Mouse (Mus musculus): ENCODE data around the gene Srbd1. TPM values are rescaled to one million over a fixed set of nuclear protein-coding genes. Genes with fewer than 3 reads are reported as not detected.
A peak's percentile ranks its signal among the peaks of the same experiment; 100 is the strongest.

Srbd1 gene
- total and polyA plus RNA-seq, 2 experiments from 2014 or later: 8.3 to 13.2 TPM

DNA sequence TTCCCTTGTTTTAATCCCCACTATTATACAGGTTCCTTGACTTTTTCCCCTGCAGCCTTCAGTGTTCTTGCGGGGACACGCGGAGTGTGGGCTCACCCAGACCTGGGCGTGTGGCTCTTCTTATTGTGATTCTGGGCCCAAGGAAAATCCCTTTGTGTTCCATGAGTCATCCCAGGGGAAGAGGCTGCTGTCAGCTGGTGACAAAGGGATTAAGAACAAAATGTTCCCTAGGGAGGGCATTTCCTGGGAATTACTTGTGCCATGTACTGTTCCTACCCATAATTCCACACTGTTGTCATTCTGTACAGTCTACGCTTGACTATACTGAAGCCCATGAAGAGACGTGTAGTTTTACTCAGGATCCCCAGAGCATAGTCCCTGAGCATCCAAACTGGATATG is 12.0 kb upstream of the Srbd1 start:
- Histone ChIP-seq H3K4me1 (ENCODE audit: insufficient read depth, low read length) (no peaks in the 10 kb centered on the region), H3K27me3 (ENCODE audit: insufficient read depth, low read length) (no peaks in the 10 kb centered on the region), H3K36me3 (ENCODE audit: insufficient read depth, low read length) (no peaks in the 10 kb centered on the region), H3K27ac (ENCODE audit: low read depth, low read length) (no peak overlapping the region), H3K4me3 (ENCODE audit: low read depth, low read length) (no peak overlapping the region), H3K9ac (replicated peaks; ENCODE audit: low read length, poor library complexity, severe bottlenecking) (no peak overlapping the region), H3K4me2 (ENCODE audit: low read depth, low read length, poor library complexity, severe bottlenecking) (no peak overlapping the region), H3K9me3 (ENCODE audit: low read length) (no peaks in the 10 kb centered on the region)
- no peak for TF ChIP-seq CTCF (IDR thresholded peaks at IDR 0.05)
- 55% methylated on average over 6 of the region's 6 CpGs for WGBS
- DNase-seq (ENCODE audit: low spot score) (no peak), ATAC-seq (ENCODE audit: low FRiP score) (no peak)

DNA sequence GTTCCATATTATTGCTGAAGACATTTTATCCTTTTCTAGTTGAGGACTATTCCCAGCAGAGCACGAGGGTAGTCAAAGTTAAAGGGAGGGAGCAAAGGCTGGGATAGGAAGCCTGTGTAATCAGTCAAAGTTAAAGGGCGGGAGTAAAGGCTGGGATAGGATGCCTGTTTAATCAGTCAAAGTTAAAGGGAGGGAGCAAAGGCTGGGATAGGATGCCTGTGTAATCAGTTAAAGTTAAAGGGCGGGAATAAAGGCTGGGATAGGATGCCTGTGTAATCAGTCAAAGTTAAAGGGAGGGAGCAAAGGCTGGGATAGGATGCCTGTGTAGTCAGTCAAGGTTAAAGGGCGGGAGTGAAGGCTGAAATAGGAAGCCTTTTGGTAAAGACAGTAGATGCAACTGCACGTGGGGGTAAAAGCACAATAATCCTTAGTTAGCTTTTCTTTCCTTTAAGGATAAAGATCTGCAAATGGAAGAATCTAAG is 5.9 kb upstream of the Srbd1 start:
- ATAC-seq (ENCODE audit: low FRiP score): peak; percentile 95
- H3K36me3 ChIP-seq (ENCODE audit: insufficient read depth, low read length): no peaks in the 10 kb centered on the region
- H3K4me1 ChIP-seq (ENCODE audit: insufficient read depth, low read length): no peaks in the 10 kb centered on the region
- no peaks in the 10 kb centered on the region for H3K27me3 ChIP-seq (ENCODE audit: insufficient read depth, low read length)
- no peak overlapping the region for H3K4me2 ChIP-seq (ENCODE audit: low read depth, low read length, poor library complexity, severe bottlenecking)
- peak; percentile 95 for DNase-seq (ENCODE audit: low spot score)
- H3K4me3 ChIP-seq (ENCODE audit: low read depth, low read length): no peak overlapping the region
- H3K9ac ChIP-seq (replicated peaks; ENCODE audit: low read length, poor library complexity, severe bottlenecking): no peak overlapping the region
- no peak for TF ChIP-seq CTCF (IDR thresholded peaks at IDR 0.05)
- 14% methylated on average over 5 of the region's 5 CpGs for WGBS
- H3K9me3 ChIP-seq (ENCODE audit: low read length): no peaks in the 10 kb centered on the region
- H3K27ac ChIP-seq (ENCODE audit: low read depth, low read length): no peak overlapping the region

DNA sequence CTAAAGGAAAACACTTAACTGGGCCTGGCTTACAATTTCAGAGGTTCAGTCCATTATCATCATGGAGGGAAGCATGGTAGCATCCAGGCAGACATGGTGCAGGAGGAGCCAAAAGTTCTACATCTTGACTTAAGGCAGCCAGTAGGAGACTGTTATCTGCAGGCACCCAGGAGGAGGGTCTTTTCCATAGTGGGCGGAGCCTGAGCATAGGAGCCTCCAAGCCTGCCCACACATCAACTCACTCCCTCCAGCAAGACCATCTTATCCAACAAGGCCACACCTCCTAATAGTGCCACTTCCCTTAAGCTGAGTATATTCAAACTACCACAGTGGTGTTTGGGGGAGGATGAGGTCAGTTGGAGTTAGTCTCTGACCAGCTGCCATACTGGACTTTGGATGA is 4.8 kb upstream of the Srbd1 start:
- H3K9ac ChIP-seq (replicated peaks; ENCODE audit: low read length, poor library complexity, severe bottlenecking): no peak overlapping the region
- ATAC-seq (ENCODE audit: low FRiP score): no peak

DNA sequence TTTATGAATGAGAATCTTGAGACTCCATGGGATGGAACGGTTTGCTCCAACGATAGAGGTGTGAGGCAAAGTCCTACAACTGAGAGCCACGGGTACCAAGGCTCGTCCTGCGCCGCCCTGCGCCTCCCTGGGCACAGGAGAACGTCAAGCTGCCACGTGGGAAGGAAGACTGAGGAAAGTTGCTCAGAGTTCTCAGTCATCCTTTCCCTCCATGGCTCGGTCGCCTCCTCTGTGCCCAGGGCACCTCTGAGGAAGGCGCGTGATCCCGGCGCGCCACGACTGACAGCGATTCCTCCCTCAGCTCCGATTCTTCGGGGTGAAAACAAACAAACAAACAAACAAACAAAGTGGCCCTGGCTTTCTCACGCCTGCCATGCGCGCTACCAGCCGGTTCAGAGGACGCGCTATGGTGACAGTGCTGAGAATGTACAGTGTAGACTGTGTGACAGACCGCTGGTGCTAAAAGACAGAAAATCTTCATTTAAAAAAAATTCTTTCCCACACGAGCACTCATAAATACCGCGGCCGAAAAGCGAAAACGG is 367 bp downstream of the Srbd1 start:
- no peak for TF ChIP-seq CTCF (IDR thresholded peaks at IDR 0.05)
- Histone ChIP-seq H3K4me1 (ENCODE audit: insufficient read depth, low read length) (no peaks in the 10 kb centered on the region), H3K36me3 (ENCODE audit: insufficient read depth, low read length) (no peaks in the 10 kb centered on the region), H3K4me2 (ENCODE audit: low read depth, low read length, poor library complexity, severe bottlenecking) (peak overlapping the region; percentile 99), H3K9me3 (ENCODE audit: low read length) (no peaks in the 10 kb centered on the region), H3K4me3 (ENCODE audit: low read depth, low read length) (peak overlapping the region; percentile 69), H3K27me3 (ENCODE audit: insufficient read depth, low read length) (no peaks in the 10 kb centered on the region), H3K27ac (ENCODE audit: low read depth, low read length) (peak overlapping the region; percentile 65), H3K9ac (replicated peaks; ENCODE audit: low read length, poor library complexity, severe bottlenecking) (peak overlapping the region; percentile 60)
- DNase-seq (ENCODE audit: low spot score): no peak
- peak; percentile 64 for ATAC-seq (ENCODE audit: low FRiP score)
- under 1% methylated on average over 33 of the region's 33 CpGs for WGBS

More for the DNA sequence above, 4.8 kb upstream of the Srbd1 start:
- H3K27ac ChIP-seq (ENCODE audit: low read depth, low read length): no peak overlapping the region
- 95% methylated on average over 1 of the region's 1 CpGs for WGBS
- no peak for TF ChIP-seq CTCF (IDR thresholded peaks at IDR 0.05)
- no peak overlapping the region for H3K4me2 ChIP-seq (ENCODE audit: low read depth, low read length, poor library complexity, severe bottlenecking)
- no peak overlapping the region for H3K4me3 ChIP-seq (ENCODE audit: low read depth, low read length)
- no peak for DNase-seq (ENCODE audit: low spot score)
- H3K4me1 ChIP-seq (ENCODE audit: insufficient read depth, low read length): no peaks in the 10 kb centered on the region
- H3K9me3 ChIP-seq (ENCODE audit: low read length): no peaks in the 10 kb centered on the region
- no peaks in the 10 kb centered on the region for H3K36me3 ChIP-seq (ENCODE audit: insufficient read depth, low read length)
- no peaks in the 10 kb centered on the region for H3K27me3 ChIP-seq (ENCODE audit: insufficient read depth, low read length)

DNA sequence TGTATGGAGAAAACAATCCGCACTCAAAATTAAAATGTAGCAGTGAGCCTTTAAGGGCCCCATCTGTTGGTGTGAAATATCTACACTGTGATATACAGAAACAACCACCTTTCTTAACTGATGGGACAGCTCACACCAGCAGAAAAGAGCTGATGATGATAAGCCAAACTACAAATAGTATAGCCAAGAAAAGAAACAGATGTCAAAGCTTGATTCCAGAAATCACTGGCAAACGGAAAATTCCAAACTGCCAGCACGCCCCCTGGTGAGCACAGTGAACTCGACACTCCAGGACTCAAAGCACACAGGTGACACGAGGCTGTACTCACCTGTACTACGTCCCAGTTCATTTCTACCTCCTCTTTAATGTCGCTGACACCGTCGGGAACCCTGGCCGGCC is 9.1 kb downstream of the Srbd1 start:
- Histone ChIP-seq H3K27me3 (ENCODE audit: insufficient read depth, low read length) (no peaks in the 10 kb centered on the region), H3K36me3 (ENCODE audit: insufficient read depth, low read length) (peaks cover 18% of the 10 kb centered on the region), H3K4me1 (ENCODE audit: insufficient read depth, low read length) (no peaks in the 10 kb centered on the region), H3K4me2 (ENCODE audit: low read depth, low read length, poor library complexity, severe bottlenecking) (no peak overlapping the region), H3K9ac (replicated peaks; ENCODE audit: low read length, poor library complexity, severe bottlenecking) (no peak overlapping the region), H3K27ac (ENCODE audit: low read depth, low read length) (no peak overlapping the region), H3K4me3 (ENCODE audit: low read depth, low read length) (no peak overlapping the region), H3K9me3 (ENCODE audit: low read length) (no peaks in the 10 kb centered on the region)
- ATAC-seq (ENCODE audit: low FRiP score) (no peak), DNase-seq (ENCODE audit: low spot score) (no peak)
- peak; percentile 37; the same call in 1 of the 2 replicates for TF ChIP-seq CTCF (IDR thresholded peaks at IDR 0.05)
- WGBS: 88% methylated on average over 10 of the region's 10 CpGs

DNA sequence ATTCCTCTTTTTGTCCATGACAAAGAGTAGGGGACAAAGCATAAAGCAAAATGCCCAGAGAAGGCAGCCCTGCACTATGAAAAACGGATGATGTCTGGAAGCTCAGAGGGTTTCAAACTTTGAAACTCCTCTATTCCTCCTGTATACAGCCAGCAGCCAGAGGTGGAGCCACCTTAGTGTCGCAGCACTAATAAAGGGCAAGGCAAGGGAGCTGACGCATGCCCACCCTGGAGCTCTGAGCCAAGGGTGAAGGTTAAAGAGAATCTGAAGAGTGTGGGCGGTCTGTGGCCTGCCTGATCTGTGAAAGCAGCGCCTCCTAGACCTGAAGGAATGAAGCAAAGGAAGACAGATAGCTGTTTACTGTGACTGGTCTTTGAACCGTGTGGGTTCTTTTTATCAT is 10.5 kb downstream of the Srbd1 start:
- Histone ChIP-seq H3K27me3 (ENCODE audit: insufficient read depth, low read length) (no peaks in the 10 kb centered on the region), H3K9ac (replicated peaks; ENCODE audit: low read length, poor library complexity, severe bottlenecking) (no peak overlapping the region), H3K4me1 (ENCODE audit: insufficient read depth, low read length) (no peaks in the 10 kb centered on the region), H3K27ac (ENCODE audit: low read depth, low read length) (no peak overlapping the region), H3K4me2 (ENCODE audit: low read depth, low read length, poor library complexity, severe bottlenecking) (no peak overlapping the region), H3K9me3 (ENCODE audit: low read length) (no peaks in the 10 kb centered on the region), H3K36me3 (ENCODE audit: insufficient read depth, low read length) (peaks cover 18% of the 10 kb centered on the region), H3K4me3 (ENCODE audit: low read depth, low read length) (no peak overlapping the region)
- ATAC-seq (ENCODE audit: low FRiP score) (no peak), DNase-seq (ENCODE audit: low spot score) (no peak)
- WGBS: 91% methylated on average over 6 of the region's 6 CpGs
- TF ChIP-seq CTCF (IDR thresholded peaks at IDR 0.05): no peak
